Mouse (Mus musculus): ENCODE measurements around the gene Ism1. TPM values are rescaled to one million over a fixed set of nuclear protein-coding genes. Genes with fewer than 3 reads are reported as not detected.

Ism1 gene
- 2.9 and 3.4 TPM in 2 replicates for polyA plus RNA-seq (2016; fragmentation: Nextera tagmentation; extraction: Ambion mirVana)

GRCm38 (mm10) chr2:139677809-139678274 lies at the start of gene Ism1:
Gene Ism1, plus strand, starts transcription at chr2:139678178.
- Histone ChIP-seq H3K9me3 (no peaks in the 10 kb centered on the region), H3K36me3 (no peaks in the 10 kb centered on the region), H3K9ac (peak within 1 kb of the TSS; percentile 83), H3K4me3 (peak within 1 kb of the TSS; percentile 88), H3K4me1 (peaks cover 10% of the 10 kb centered on the region), H3K27ac (peak within 1 kb of the TSS; percentile 84), H3K27me3 (peaks cover 6% of the 10 kb centered on the region; the same call in 1 of the 2 replicates), H3K4me2 (replicated peaks) (peak within 1 kb of the TSS; percentile 100)
- WGBS = 0% methylated on average over 34 of the region's 39 CpGs
- ATAC-seq (ENCODE audit: insufficient number of reproducible peaks, insufficient read depth, low FRiP score, low TSS enrichment) = peak; percentile 75

GRCm38 (mm10) chr2:139628731-139629130 lies 49.2 kb upstream of the Ism1 start:
- WGBS = 76% methylated on average over 4 of the region's 4 CpGs

GRCm38 (mm10) chr2:139629653-139630052 lies 48.3 kb upstream of the Ism1 start:
- Histone ChIP-seq H3K27me3 (no peaks in the 10 kb centered on the region), H3K4me1 (no peaks in the 10 kb centered on the region), H3K4me2 (replicated peaks) (no peak overlapping the region), H3K9me3 (no peaks in the 10 kb centered on the region), H3K36me3 (no peaks in the 10 kb centered on the region), H3K4me3 (no peak overlapping the region), H3K9ac (no peak overlapping the region), H3K27ac (no peak overlapping the region)
- WGBS = 93% methylated on average over 3 of the region's 3 CpGs
- no peak for ATAC-seq (ENCODE audit: insufficient number of reproducible peaks, insufficient read depth, low FRiP score, low TSS enrichment)

More at GRCm38 (mm10) chr2:139628731-139629130, 49.2 kb upstream of the Ism1 start:
- H3K27me3 ChIP-seq = no peaks in the 10 kb centered on the region
- no peak overlapping the region for H3K4me2 ChIP-seq (replicated peaks)
- H3K4me1 ChIP-seq = no peaks in the 10 kb centered on the region
- no peak overlapping the region for H3K4me3 ChIP-seq
- H3K36me3 ChIP-seq = no peaks in the 10 kb centered on the region
- H3K9ac ChIP-seq = no peak overlapping the region
- no peaks in the 10 kb centered on the region for H3K9me3 ChIP-seq
- no peak for ATAC-seq (ENCODE audit: insufficient number of reproducible peaks, insufficient read depth, low FRiP score, low TSS enrichment)
- no peak overlapping the region for H3K27ac ChIP-seq

- ATAC-seq (ENCODE audit: insufficient number of reproducible peaks, insufficient read depth, low FRiP score, low TSS enrichment) = no peak
- Histone ChIP-seq H3K36me3 (no peaks in the 10 kb centered on the region), H3K27ac (no peak overlapping the region), H3K4me3 (no peak overlapping the region), H3K27me3 (no peaks in the 10 kb centered on the region), H3K9ac (no peak overlapping the region), H3K4me2 (replicated peaks) (no peak overlapping the region), H3K4me1 (no peaks in the 10 kb centered on the region), H3K9me3 (no peaks in the 10 kb centered on the region)
- 61% methylated on average over 4 of the region's 4 CpGs for WGBS
Measured at GRCm38 (mm10) chr2:139634506-139634905, 43.5 kb upstream of the Ism1 start.

GRCm38 (mm10) chr2:139637861-139638260 lies 40.1 kb upstream of the Ism1 start:
- no peak for ATAC-seq (ENCODE audit: insufficient number of reproducible peaks, insufficient read depth, low FRiP score, low TSS enrichment)
- Histone ChIP-seq H3K27ac (no peak overlapping the region), H3K9ac (no peak overlapping the region), H3K9me3 (no peaks in the 10 kb centered on the region), H3K36me3 (no peaks in the 10 kb centered on the region), H3K4me2 (replicated peaks) (no peak overlapping the region), H3K4me3 (no peak overlapping the region), H3K27me3 (no peaks in the 10 kb centered on the region), H3K4me1 (no peaks in the 10 kb centered on the region)
- WGBS = 53% methylated on average over 2 of the region's 2 CpGs

- no peaks in the 10 kb centered on the region for H3K4me1 ChIP-seq
- H3K27ac ChIP-seq = 0 out of 2 replicates have a peak overlapping the region, but pooled peaks have one; percentile 17
- H3K4me2 ChIP-seq (replicated peaks) = no peak overlapping the region
- no peaks in the 10 kb centered on the region for H3K36me3 ChIP-seq
- WGBS = 39% methylated on average over 7 of the region's 7 CpGs
- no peak for ATAC-seq (ENCODE audit: insufficient number of reproducible peaks, insufficient read depth, low FRiP score, low TSS enrichment)
- H3K9me3 ChIP-seq = no peaks in the 10 kb centered on the region
- H3K27me3 ChIP-seq = no peaks in the 10 kb centered on the region
- H3K9ac ChIP-seq = no peak overlapping the region
- no peak overlapping the region for H3K4me3 ChIP-seq
Measured at GRCm38 (mm10) chr2:139641757-139642385, 36.1 kb upstream of the Ism1 start.

- Histone ChIP-seq H3K4me1 (peaks cover 6% of the 10 kb centered on the region; the same call in 1 of the 2 replicates), H3K27me3 (no peaks in the 10 kb centered on the region), H3K4me3 (no peak overlapping the region), H3K9me3 (no peaks in the 10 kb centered on the region), H3K9ac (no peak overlapping the region), H3K36me3 (no peaks in the 10 kb centered on the region), H3K27ac (no peak overlapping the region), H3K4me2 (replicated peaks) (no peak overlapping the region)
- 77% methylated on average over 3 of the region's 3 CpGs for WGBS
- ATAC-seq (ENCODE audit: insufficient number of reproducible peaks, insufficient read depth, low FRiP score, low TSS enrichment) = no peak
Measured at GRCm38 (mm10) chr2:139649518-139649917, 28.5 kb upstream of the Ism1 start.

GRCm38 (mm10) chr2:139656750-139657149 lies 21.2 kb upstream of the Ism1 start:
- no peaks in the 10 kb centered on the region for H3K9me3 ChIP-seq
- H3K27me3 ChIP-seq = no peaks in the 10 kb centered on the region
- no peaks in the 10 kb centered on the region for H3K36me3 ChIP-seq
- ATAC-seq (ENCODE audit: insufficient number of reproducible peaks, insufficient read depth, low FRiP score, low TSS enrichment) = no peak
- H3K4me2 ChIP-seq (replicated peaks) = no peak overlapping the region
- 55% methylated on average over 4 of the region's 4 CpGs for WGBS
- H3K9ac ChIP-seq = no peak overlapping the region
- no peak overlapping the region for H3K27ac ChIP-seq
- H3K4me3 ChIP-seq = no peak overlapping the region
- H3K4me1 ChIP-seq = no peaks in the 10 kb centered on the region

GRCm38 (mm10) chr2:139671838-139672237 lies 6.1 kb upstream of the Ism1 start:
- Histone ChIP-seq H3K27me3 (peaks cover 3% of the 10 kb centered on the region; the same call in 1 of the 2 replicates), H3K9ac (no peak overlapping the region), H3K4me1 (peaks cover 8% of the 10 kb centered on the region), H3K4me2 (replicated peaks) (no peak overlapping the region), H3K27ac (no peak overlapping the region), H3K36me3 (no peaks in the 10 kb centered on the region), H3K4me3 (no peak overlapping the region), H3K9me3 (no peaks in the 10 kb centered on the region)
- no peak for ATAC-seq (ENCODE audit: insufficient number of reproducible peaks, insufficient read depth, low FRiP score, low TSS enrichment)
- 82% methylated on average over 3 of the region's 3 CpGs for WGBS

GRCm38 (mm10) chr2:139672371-139672770 lies 5.6 kb upstream of the Ism1 start:
- Histone ChIP-seq H3K9ac (no peak overlapping the region), H3K4me3 (no peak overlapping the region), H3K4me1 (peaks cover 10% of the 10 kb centered on the region), H3K27ac (no peak overlapping the region), H3K4me2 (replicated peaks) (no peak overlapping the region), H3K27me3 (peaks cover 3% of the 10 kb centered on the region; the same call in 1 of the 2 replicates), H3K36me3 (no peaks in the 10 kb centered on the region), H3K9me3 (no peaks in the 10 kb centered on the region)
- ATAC-seq (ENCODE audit: insufficient number of reproducible peaks, insufficient read depth, low FRiP score, low TSS enrichment) = no peak
- 67% methylated on average over 2 of the region's 2 CpGs for WGBS

GRCm38 (mm10) chr2:139677065-139677762 lies 764 bp upstream of the Ism1 start:
- Histone ChIP-seq H3K27me3 (peaks cover 6% of the 10 kb centered on the region; the same call in 1 of the 2 replicates), H3K9ac (peak overlapping the region; percentile 83), H3K4me1 (peaks cover 10% of the 10 kb centered on the region), H3K36me3 (no peaks in the 10 kb centered on the region), H3K27ac (0 out of 2 replicates have a peak overlapping the region, but pooled peaks have one; percentile 84), H3K4me2 (replicated peaks) (peak overlapping the region; percentile 100), H3K9me3 (no peaks in the 10 kb centered on the region), H3K4me3 (peak overlapping the region; percentile 88)
- WGBS = under 1% methylated on average over 52 of the region's 52 CpGs
- peak; percentile 58 for ATAC-seq (ENCODE audit: insufficient number of reproducible peaks, insufficient read depth, low FRiP score, low TSS enrichment)

Measured in embryonic facial prominence, embryonic 12.5 days (tissue).